Mouse (Mus musculus): Measurements from ENCODE around the gene Tcf3. TPM values are rescaled to one million over a fixed set of nuclear protein-coding genes. Genes with fewer than 3 reads are reported as not detected.
A peak's percentile ranks its signal among the peaks of the same experiment; 100 is the strongest.

The Tcf3 gene
- polyA plus RNA-seq, 1 experiment from 2014 or later, result 34.5 TPM

- peak; percentile 26; the same call in 1 of the 2 replicates for TF ChIP-seq CTCF (IDR thresholded peaks at IDR 0.05; ENCODE audit: low read depth)
- 64% methylated on average over 8 of the region's 8 CpGs for WGBS
- Histone ChIP-seq H3K4me3 (ENCODE audit: low read depth, low read length) (no peak overlapping the region), H3K36me3 (ENCODE audit: control insufficient read depth, insufficient read depth) (no peaks in the 10 kb centered on the region), H3K27ac (ENCODE audit: low read depth, low read length) (no peak overlapping the region), H3K4me2 (replicated peaks; ENCODE audit: low read depth) (no peak overlapping the region), H3K9me3 (ENCODE audit: control insufficient read depth) (no peaks in the 10 kb centered on the region), H3K27me3 (replicated peaks; ENCODE audit: control insufficient read depth, insufficient read depth, low read length) (no peaks in the 10 kb centered on the region), H3K9ac (ENCODE audit: low read depth, low read length) (no peak overlapping the region), H3K4me1 (replicated peaks; ENCODE audit: control insufficient read depth, insufficient read depth, low read length) (peaks cover 3% of the 10 kb centered on the region)
- ATAC-seq, result no peak
Observed at GRCm38 (mm10) chr10:80441598-80441997, 8.2 kb upstream of the Tcf3 start.

- no peak for ATAC-seq
- peaks cover 12% of the 10 kb centered on the region; the same call in 1 of the 2 replicates for H3K4me1 ChIP-seq (replicated peaks; ENCODE audit: control insufficient read depth, insufficient read depth, low read length)
- H3K4me3 ChIP-seq (ENCODE audit: low read depth, low read length), result no peak overlapping the region
- no peak overlapping the region for H3K27ac ChIP-seq (ENCODE audit: low read depth, low read length)
- TF ChIP-seq CTCF (IDR thresholded peaks at IDR 0.05; ENCODE audit: low read depth), result no peak
- H3K4me2 ChIP-seq (replicated peaks; ENCODE audit: low read depth), result no peak overlapping the region
- no peaks in the 10 kb centered on the region for H3K36me3 ChIP-seq (ENCODE audit: control insufficient read depth, insufficient read depth)
- H3K27me3 ChIP-seq (replicated peaks; ENCODE audit: control insufficient read depth, insufficient read depth, low read length), result no peaks in the 10 kb centered on the region
- H3K9ac ChIP-seq (ENCODE audit: low read depth, low read length), result no peak overlapping the region
- H3K9me3 ChIP-seq (ENCODE audit: control insufficient read depth), result no peaks in the 10 kb centered on the region
Observed at GRCm38 (mm10) chr10:80440031-80440430, 6.6 kb upstream of the Tcf3 start.

- Histone ChIP-seq H3K4me2 (replicated peaks; ENCODE audit: low read depth) (no peak overlapping the region), H3K4me1 (replicated peaks; ENCODE audit: control insufficient read depth, insufficient read depth, low read length) (peaks cover 12% of the 10 kb centered on the region; the same call in 1 of the 2 replicates), H3K4me3 (ENCODE audit: low read depth, low read length) (no peak overlapping the region), H3K9me3 (ENCODE audit: control insufficient read depth) (no peaks in the 10 kb centered on the region), H3K9ac (ENCODE audit: low read depth, low read length) (no peak overlapping the region), H3K27me3 (replicated peaks; ENCODE audit: control insufficient read depth, insufficient read depth, low read length) (no peaks in the 10 kb centered on the region), H3K27ac (ENCODE audit: low read depth, low read length) (no peak overlapping the region), H3K36me3 (ENCODE audit: control insufficient read depth, insufficient read depth) (no peaks in the 10 kb centered on the region)
- WGBS, result 65% methylated on average over 4 of the region's 4 CpGs
- ATAC-seq, result no peak
- TF ChIP-seq CTCF (IDR thresholded peaks at IDR 0.05; ENCODE audit: low read depth), result no peak
Observed at GRCm38 (mm10) chr10:80437973-80438372, 4.5 kb upstream of the Tcf3 start.

- ATAC-seq, result peak; percentile 30
- no peak for TF ChIP-seq CTCF (IDR thresholded peaks at IDR 0.05; ENCODE audit: low read depth)
- H3K9me3 ChIP-seq (ENCODE audit: control insufficient read depth), result no peaks in the 10 kb centered on the region
- H3K4me2 ChIP-seq (replicated peaks; ENCODE audit: low read depth), result peak overlapping the region; percentile 40
- no peak overlapping the region for H3K4me3 ChIP-seq (ENCODE audit: low read depth, low read length)
- H3K9ac ChIP-seq (ENCODE audit: low read depth, low read length), result no peak overlapping the region
- peaks cover 18% of the 10 kb centered on the region for H3K4me1 ChIP-seq (replicated peaks; ENCODE audit: control insufficient read depth, insufficient read depth, low read length)
- H3K36me3 ChIP-seq (ENCODE audit: control insufficient read depth, insufficient read depth), result no peaks in the 10 kb centered on the region
- no peaks in the 10 kb centered on the region for H3K27me3 ChIP-seq (replicated peaks; ENCODE audit: control insufficient read depth, insufficient read depth, low read length)
- WGBS, result 8% methylated on average over 9 of the region's 9 CpGs
- peak overlapping the region; percentile 83 for H3K27ac ChIP-seq (ENCODE audit: low read depth, low read length)
Observed at GRCm38 (mm10) chr10:80436276-80436675, 2.8 kb upstream of the Tcf3 start.

- H3K27ac ChIP-seq (ENCODE audit: low read depth, low read length), result peak overlapping the region; percentile 83
- no peak overlapping the region for H3K9ac ChIP-seq (ENCODE audit: low read depth, low read length)
- peak; percentile 68 for ATAC-seq
- H3K4me2 ChIP-seq (replicated peaks; ENCODE audit: low read depth), result peak overlapping the region; percentile 40
- no peaks in the 10 kb centered on the region for H3K9me3 ChIP-seq (ENCODE audit: control insufficient read depth)
- no peaks in the 10 kb centered on the region for H3K27me3 ChIP-seq (replicated peaks; ENCODE audit: control insufficient read depth, insufficient read depth, low read length)
- WGBS, result 30% methylated on average over 7 of the region's 7 CpGs
- no peak overlapping the region for H3K4me3 ChIP-seq (ENCODE audit: low read depth, low read length)
- H3K4me1 ChIP-seq (replicated peaks; ENCODE audit: control insufficient read depth, insufficient read depth, low read length), result peaks cover 18% of the 10 kb centered on the region
- TF ChIP-seq CTCF (IDR thresholded peaks at IDR 0.05; ENCODE audit: low read depth), result no peak
- no peaks in the 10 kb centered on the region for H3K36me3 ChIP-seq (ENCODE audit: control insufficient read depth, insufficient read depth)
Observed at GRCm38 (mm10) chr10:80435764-80436163, 2.3 kb upstream of the Tcf3 start.

- no peak for ATAC-seq
- Histone ChIP-seq H3K27ac (ENCODE audit: low read depth, low read length) (peak overlapping the region; percentile 54; the same call in 1 of the 2 replicates), H3K9me3 (ENCODE audit: control insufficient read depth) (no peaks in the 10 kb centered on the region), H3K36me3 (ENCODE audit: control insufficient read depth, insufficient read depth) (peaks cover under 1% of the 10 kb centered on the region; the same call in 1 of the 2 replicates), H3K4me3 (ENCODE audit: low read depth, low read length) (no peak overlapping the region), H3K4me2 (replicated peaks; ENCODE audit: low read depth) (no peak overlapping the region), H3K27me3 (replicated peaks; ENCODE audit: control insufficient read depth, insufficient read depth, low read length) (no peaks in the 10 kb centered on the region), H3K9ac (ENCODE audit: low read depth, low read length) (no peak overlapping the region), H3K4me1 (replicated peaks; ENCODE audit: control insufficient read depth, insufficient read depth, low read length) (peaks cover 18% of the 10 kb centered on the region)
- WGBS, result 82% methylated on average over 3 of the region's 3 CpGs
- no peak for TF ChIP-seq CTCF (IDR thresholded peaks at IDR 0.05; ENCODE audit: low read depth)
Observed at GRCm38 (mm10) chr10:80434823-80435222, 1.4 kb upstream of the Tcf3 start.

GRCm38 (mm10) chr10:80434233-80434592, 766 bp upstream of the Tcf3 start:
- Histone ChIP-seq H3K9ac (ENCODE audit: low read depth, low read length) (no peak overlapping the region), H3K9me3 (ENCODE audit: control insufficient read depth) (no peaks in the 10 kb centered on the region), H3K4me3 (ENCODE audit: low read depth, low read length) (no peak overlapping the region), H3K27me3 (replicated peaks; ENCODE audit: control insufficient read depth, insufficient read depth, low read length) (no peaks in the 10 kb centered on the region), H3K4me2 (replicated peaks; ENCODE audit: low read depth) (peak overlapping the region; percentile 82), H3K4me1 (replicated peaks; ENCODE audit: control insufficient read depth, insufficient read depth, low read length) (peaks cover 18% of the 10 kb centered on the region), H3K27ac (ENCODE audit: low read depth, low read length) (0 out of 2 replicates have a peak overlapping the region, but pooled peaks have one; percentile 87), H3K36me3 (ENCODE audit: control insufficient read depth, insufficient read depth) (peaks cover 6% of the 10 kb centered on the region; the same call in 1 of the 2 replicates)
- peak; percentile 43 for TF ChIP-seq CTCF (IDR thresholded peaks at IDR 0.05; ENCODE audit: low read depth)
- no peak for ATAC-seq
- WGBS, result 9% methylated on average over 8 of the region's 8 CpGs

Measured in intestine, postnatal 0 days (tissue).